Mouse (Mus musculus): ENCODE results near the gene Lpin1.

Lpin1 gene

DNA sequence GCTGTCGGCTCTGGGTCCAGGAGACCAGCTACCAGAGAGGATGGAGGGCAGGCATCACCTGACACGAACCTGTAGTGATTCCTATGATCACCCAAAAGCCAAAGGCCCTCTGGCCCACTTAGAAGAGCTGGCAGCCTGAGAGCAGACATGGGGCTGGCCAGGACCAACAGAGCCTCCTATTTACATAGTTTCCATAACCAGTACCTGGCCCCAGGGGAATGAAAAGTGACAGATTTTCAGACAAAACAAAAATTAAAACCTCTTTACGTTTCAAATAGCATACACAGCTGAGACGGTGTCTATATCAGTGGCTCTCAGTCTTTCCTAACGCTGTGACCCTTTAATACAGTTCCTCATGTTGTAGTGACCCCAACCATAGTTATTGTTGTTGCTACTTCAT is 83.9 kb downstream of the Lpin1 start:
- no peak for DNase-seq (ENCODE audit: low read depth)

DNA sequence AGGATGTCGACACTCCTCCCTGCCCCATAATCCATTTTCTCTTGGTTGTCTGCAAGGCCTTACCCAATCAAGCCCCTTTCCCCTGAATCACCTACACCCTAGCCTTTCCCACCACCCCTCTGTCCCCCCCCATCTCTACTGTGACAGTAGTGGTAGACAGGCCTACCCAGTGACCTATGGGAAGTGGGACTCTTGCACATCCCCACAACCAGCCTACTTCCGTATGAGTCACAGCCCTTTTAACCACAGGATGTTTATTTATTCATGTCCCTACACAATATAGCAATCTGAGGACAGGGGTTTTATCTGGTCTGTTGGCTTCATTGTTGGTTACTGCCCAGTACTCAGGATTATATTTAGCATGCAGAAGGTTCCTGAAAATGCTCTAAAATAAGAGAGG is 84.6 kb downstream of the Lpin1 start:
- no peak for DNase-seq (ENCODE audit: low read depth)

DNA sequence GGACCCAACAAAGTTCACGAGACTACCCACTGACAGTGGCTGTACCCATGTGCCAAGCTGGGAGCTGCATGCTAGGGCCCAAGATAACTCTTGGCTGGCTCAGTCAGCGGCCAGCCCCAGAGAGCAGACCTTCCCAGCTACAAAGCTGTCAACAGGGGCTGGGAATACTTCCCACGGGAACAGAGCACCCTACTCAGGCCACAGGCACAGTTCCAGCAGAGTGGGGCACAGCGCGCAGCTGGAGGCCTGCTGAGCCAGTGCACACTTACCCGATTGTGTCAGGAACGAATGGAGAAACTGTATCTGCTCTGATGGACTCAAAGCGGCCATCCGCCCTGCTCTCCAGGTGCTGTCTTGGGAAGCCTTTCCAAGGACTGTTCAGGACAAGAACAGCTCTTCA is 95.6 kb downstream of the Lpin1 start:
- DNase-seq (ENCODE audit: low read depth), result no peak

DNA sequence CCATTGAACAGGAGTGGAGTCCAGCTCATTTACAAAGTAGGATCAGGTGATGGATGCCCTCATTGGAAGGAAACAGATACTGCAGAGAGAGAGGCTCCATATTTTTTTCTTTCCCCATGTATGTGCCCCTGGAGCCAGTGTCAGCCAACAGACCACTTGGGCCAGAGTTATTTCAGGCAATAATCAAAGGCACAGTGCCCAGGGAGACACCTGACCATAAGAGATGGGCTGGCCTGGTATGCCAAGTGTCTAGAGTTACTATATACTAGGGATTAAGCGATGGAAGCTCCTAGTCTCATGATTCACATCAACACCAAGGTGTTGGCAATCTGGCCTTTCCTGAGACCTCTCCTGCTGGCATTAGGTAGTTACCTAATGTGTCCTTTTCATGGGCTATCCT is 97.8 kb downstream of the Lpin1 start:
- no peak for DNase-seq (ENCODE audit: low read depth)

DNA sequence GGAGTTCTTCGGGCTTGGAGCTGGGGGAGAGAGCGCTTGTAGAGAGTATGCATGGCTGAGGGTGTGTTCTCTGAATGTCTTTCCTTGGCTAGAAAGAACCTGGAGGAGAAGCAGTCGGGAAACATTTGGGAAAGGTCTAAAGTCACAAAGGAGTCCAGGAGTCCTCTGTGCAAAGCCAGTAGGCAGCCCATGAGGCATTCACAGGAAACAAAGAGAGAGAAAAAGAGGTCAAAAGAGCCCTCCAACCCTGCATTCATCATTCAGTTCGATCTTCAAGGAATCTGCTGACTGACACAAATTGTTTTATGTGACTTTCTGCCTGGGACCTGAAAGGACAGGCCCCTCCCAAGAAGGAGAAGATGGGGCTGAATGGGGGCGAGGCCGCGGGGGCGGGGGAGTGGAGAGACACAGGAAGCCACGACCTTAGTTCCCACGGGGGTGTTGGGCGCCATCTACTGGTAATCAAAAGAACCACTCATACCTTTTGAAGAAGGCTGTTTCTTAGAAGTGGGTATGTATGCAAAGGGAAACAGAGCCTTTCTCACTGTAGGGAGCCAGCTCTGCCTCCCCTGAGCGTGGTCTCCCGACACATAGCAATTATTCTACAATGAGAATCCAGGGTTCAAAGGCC is 101.5 kb downstream of the Lpin1 start:
- DNase-seq (ENCODE audit: low read depth), result peak; percentile 10

DNA sequence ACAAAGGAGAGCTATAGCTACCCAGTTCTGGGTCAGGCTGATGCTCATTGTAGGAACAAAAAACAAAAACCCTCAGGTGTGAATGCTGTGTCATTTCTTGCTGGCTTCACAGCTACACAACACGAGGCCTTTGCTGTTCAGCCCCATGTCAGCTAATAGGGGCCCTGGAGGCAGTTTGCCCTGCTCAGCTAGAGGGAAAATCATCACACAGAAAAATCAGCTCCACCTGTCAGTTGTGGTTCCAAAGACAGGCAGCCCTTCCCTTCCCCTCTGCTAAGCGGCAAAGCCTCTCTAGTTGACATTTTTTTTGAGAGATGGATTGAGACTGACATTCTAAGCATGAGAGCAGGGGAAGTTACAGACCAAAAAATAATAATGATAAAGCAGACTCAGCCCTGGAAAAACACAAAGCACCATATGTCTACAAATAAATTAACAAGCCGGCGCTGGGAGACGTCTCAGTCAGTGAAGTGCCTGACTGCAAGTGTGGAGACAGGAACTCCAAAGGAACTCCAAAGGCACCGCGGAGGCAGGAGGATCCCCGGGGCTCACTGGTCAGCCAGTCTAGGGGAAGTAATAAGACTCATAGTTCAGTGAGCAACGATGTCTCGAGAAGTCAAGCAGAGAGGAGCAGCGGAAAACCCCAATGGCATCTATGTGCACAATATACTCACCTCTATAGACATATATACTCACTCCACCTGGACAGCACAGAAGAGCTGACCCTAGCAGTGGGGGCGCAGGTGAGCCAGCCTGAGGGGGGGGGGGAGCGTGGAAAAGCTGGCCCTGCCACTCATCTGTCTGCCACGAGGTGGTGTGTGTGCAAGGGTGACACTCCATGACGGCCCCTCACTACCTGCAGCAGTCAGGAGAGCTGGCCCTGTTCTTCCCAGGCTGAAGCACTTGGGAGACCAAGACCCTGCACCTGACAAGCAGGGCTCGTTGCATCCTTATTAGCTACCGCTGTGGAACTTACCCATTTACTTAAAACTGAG is 103.7 kb downstream of the Lpin1 start:
- no peak for DNase-seq (ENCODE audit: low read depth)

DNA sequence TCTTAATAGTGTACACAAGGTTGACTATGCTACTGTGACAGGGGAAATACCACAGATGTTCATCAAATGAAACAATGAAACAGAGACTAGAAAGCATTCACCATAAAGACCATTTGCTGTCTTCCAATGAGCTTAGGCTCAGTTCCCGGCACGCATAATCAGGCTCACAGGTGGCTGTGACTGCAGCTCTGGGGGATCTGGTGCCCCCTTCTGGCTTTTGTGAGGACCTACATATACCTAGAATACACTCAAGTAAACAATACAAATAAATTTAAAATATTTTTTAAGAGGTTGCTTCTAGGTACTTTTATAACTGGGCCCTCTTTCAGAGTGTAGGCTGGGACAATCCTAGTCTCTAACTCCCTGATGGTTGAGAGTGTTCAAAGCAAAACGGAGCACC is 106.5 kb downstream of the Lpin1 start:
- DNase-seq (ENCODE audit: low read depth), result no peak

DNA sequence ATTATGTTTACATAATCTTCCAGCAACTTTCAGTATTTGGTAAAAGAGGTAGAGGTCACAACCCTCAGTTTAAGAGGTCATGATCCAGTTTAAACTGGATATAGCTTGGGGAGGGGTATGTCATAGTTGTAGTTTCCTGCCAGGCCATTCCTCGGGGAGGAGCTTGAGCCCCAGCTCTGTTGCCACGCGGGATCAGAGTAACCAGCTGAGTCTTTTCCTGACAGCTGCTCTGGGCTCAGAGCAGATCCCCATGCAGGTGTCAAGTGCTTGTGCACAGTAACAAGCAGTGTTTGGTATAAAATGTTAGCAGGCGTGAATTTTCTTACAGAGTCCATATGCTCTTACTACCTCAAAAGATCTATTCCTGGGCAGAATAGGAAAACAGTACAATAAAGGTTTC is 112.8 kb downstream of the Lpin1 start:
- DNase-seq (ENCODE audit: low read depth), result no peak

DNA sequence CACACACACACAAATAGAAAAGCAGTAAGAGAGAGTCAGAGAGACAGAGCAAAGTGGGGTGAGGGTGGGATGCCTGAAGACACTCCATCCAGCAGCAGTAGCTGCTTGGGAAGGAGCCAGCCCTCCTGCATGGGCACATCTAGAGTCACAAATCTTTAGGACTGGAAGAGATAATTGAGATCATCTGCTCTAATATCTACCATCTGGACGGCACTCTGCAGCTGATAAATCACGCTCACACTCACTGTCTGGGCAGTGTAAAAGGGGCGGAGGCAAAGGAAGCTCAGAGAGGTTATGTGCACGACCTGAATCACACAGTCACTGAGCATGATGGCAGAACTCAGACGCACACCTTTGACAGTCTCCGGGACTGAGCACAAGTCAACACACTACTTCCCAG is 118.1 kb downstream of the Lpin1 start:
- no peak for DNase-seq (ENCODE audit: low read depth)

DNA sequence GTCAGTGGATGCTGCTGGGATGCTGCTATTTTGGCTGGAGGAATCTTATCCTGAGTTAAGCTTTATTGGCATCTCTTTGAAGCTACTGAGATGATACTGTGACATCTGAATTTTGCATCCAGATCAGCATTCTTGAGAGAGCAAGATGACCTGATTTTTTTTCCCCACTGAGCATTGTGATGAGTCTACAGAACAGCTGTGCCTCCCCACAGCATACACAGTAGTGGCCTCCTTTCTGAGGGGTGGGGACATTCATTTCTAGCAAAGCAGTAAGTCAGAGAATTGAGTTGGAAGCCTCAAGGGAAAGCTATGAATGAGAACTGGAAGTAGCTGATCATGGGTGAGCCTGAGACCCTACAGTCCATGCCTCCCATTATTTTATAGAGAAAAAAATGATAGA is 121.9 kb downstream of the Lpin1 start:
- DNase-seq (ENCODE audit: low read depth), result no peak

DNA sequence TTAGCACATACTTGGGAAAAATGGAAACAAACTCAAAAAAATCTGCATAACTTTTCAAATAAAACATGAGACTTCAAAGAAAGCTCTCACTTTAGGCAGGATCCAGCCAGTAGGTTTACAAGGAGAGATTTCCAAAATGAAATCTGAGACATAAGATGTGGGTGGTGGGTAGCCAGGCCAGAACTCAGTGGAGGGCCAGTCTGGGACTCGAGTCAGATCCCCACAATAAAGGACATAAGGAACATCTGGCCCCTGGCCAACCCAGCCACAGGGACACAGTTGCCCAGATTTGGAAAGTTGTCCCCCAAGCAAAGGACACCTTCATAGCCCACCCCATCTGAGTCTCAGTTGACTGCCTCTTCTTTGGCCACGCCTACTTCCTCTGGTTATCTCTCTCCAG is 123.3 kb downstream of the Lpin1 start:
- no peak for DNase-seq (ENCODE audit: low read depth)

Data from c-Kit-positive CD71-positive TER-119-negative erythroid progenitor cells, embryonic 14.5 days (primary cell).